Mouse (Mus musculus): ENCODE measurements around the gene Gm16440. TPM values are rescaled to one million over a fixed set of nuclear protein-coding genes. Genes with fewer than 3 reads are reported as not detected.
"Not testable (repeated sequence)": the region's sequence is repeated elsewhere in the genome, so short reads cannot be mapped to it uniquely, and the experiment has no call there.

Gm16440 gene
- not detected in 2 replicates for polyA plus RNA-seq (2014; fragmentation: Nextera tagmentation; extraction: Ambion mirVana)

GRCm38 (mm10) chr14:6390219-6390618 lies at the start of gene Gm16440:
Gene Gm16440 (minus strand): TSS chr14:6390319.
- not testable (repeated sequence) for H3K4me3 ChIP-seq (ENCODE audit: low read depth, low read length); H3K36me3 ChIP-seq (ENCODE audit: control insufficient read depth, insufficient read depth, low read length); H3K9me3 ChIP-seq (ENCODE audit: control insufficient read depth, low read length); H3K9ac ChIP-seq (ENCODE audit: low read length); H3K27ac ChIP-seq (replicated peaks; ENCODE audit: low read depth, low read length); ATAC-seq (ENCODE audit: insufficient number of reproducible peaks, low FRiP score, low TSS enrichment, low read depth); H3K4me1 ChIP-seq (ENCODE audit: control insufficient read depth, insufficient read depth, low read length); DNase-seq (ENCODE audit: low spot score); H3K4me2 ChIP-seq (ENCODE audit: low read depth, severe bottlenecking); H3K27me3 ChIP-seq (ENCODE audit: control insufficient read depth, insufficient read depth, low read length)
- 87% methylated on average over 2 of the region's 4 CpGs for WGBS

DNA sequence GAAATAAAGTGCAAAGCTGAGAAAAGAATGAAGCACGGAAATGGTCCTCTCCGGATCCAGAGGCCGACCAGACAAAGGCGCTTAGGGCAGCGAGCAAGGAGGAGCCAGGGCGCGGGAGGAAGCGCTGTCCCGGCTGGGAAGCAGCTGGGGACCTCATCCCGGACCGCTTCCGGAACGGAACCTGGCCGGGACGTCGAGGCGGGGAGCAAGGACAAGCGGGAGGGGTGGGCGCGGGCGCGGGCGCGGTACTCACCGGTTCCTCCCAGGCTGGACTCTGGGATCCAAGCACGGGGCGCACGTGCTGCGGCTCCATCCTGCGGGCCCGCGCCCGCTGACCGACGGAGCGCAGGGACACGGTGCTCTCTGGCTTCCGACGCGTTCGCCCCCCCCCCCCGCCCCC lies 36.6 kb upstream of the Gm16440 start:
- H3K9me3 ChIP-seq (ENCODE audit: control insufficient read depth, low read length); ATAC-seq (ENCODE audit: insufficient number of reproducible peaks, low FRiP score, low TSS enrichment, low read depth); DNase-seq (ENCODE audit: low spot score); H3K9ac ChIP-seq (ENCODE audit: low read length); H3K36me3 ChIP-seq (ENCODE audit: control insufficient read depth, insufficient read depth, low read length); H3K4me3 ChIP-seq (ENCODE audit: low read depth, low read length); H3K27ac ChIP-seq (replicated peaks; ENCODE audit: low read depth, low read length); H3K4me1 ChIP-seq (ENCODE audit: control insufficient read depth, insufficient read depth, low read length); H3K27me3 ChIP-seq (ENCODE audit: control insufficient read depth, insufficient read depth, low read length); H3K4me2 ChIP-seq (ENCODE audit: low read depth, severe bottlenecking): not testable (repeated sequence)
- 20% methylated on average over 8 of the region's 42 CpGs for WGBS

DNA sequence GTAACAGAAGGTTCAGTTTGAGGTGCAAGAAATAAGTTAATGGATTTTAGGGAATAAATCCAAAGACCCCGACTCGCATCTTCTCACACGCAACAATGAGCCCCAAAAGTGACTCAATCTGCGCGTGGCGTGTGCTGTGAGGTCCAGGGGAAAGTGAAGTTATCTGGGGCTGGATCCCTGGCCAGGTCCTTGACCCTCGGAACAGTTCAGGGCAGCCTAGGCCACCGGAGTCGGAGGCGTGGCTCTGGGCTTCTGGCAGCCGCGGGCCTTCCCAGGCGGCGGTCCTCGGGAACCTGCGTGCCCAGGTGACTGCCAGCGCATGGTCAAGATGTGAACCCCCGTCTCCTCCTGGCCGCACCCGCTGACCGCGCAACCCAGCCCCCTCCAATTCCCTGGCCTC lies 36.2 kb upstream of the Gm16440 start:
- not testable (repeated sequence) for H3K4me3 ChIP-seq (ENCODE audit: low read depth, low read length); H3K4me2 ChIP-seq (ENCODE audit: low read depth, severe bottlenecking)

DNA sequence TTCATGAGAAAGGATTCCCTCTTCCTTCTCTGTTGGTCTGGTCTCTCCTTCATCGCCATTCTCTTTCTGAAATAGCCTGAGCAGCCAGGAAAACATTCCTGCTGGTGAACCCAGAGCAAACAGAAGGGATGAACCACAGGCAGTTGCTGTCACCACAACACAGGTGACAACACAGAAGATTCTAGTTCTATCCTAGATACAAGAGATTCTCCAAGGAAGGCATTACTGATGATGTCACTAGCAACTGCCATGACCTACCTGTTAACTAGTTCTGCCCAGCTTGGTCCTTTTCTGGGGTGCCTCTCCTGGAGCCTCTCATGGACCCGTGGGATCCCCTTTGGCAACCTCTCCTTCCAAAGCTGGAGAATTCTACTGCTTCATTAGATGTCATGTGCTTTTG lies 22.3 kb upstream of the Gm16440 start, which contains the start of gene Gm3591:
Gene Gm3591, minus strand, starts transcription at position 101 of the 400 bp plus-strand sequence.
- H3K4me2 ChIP-seq (ENCODE audit: low read depth, severe bottlenecking); H3K27me3 ChIP-seq (ENCODE audit: control insufficient read depth, insufficient read depth, low read length); H3K4me3 ChIP-seq (ENCODE audit: low read depth, low read length); H3K4me1 ChIP-seq (ENCODE audit: control insufficient read depth, insufficient read depth, low read length); ATAC-seq (ENCODE audit: insufficient number of reproducible peaks, low FRiP score, low TSS enrichment, low read depth); H3K9me3 ChIP-seq (ENCODE audit: control insufficient read depth, low read length); H3K9ac ChIP-seq (ENCODE audit: low read length); H3K27ac ChIP-seq (replicated peaks; ENCODE audit: low read depth, low read length); DNase-seq (ENCODE audit: low spot score); H3K36me3 ChIP-seq (ENCODE audit: control insufficient read depth, insufficient read depth, low read length): not testable (repeated sequence)
- no CpG with 5 or more reads among the region's 2 CpGs for WGBS

More for the DNA sequence above, 36.2 kb upstream of the Gm16440 start:
- H3K36me3 ChIP-seq (ENCODE audit: control insufficient read depth, insufficient read depth, low read length); H3K9ac ChIP-seq (ENCODE audit: low read length); H3K4me1 ChIP-seq (ENCODE audit: control insufficient read depth, insufficient read depth, low read length); H3K27ac ChIP-seq (replicated peaks; ENCODE audit: low read depth, low read length); H3K9me3 ChIP-seq (ENCODE audit: control insufficient read depth, low read length); ATAC-seq (ENCODE audit: insufficient number of reproducible peaks, low FRiP score, low TSS enrichment, low read depth); H3K27me3 ChIP-seq (ENCODE audit: control insufficient read depth, insufficient read depth, low read length): not testable (repeated sequence)
- peak; percentile 8 for DNase-seq (ENCODE audit: low spot score)
- WGBS, result 18% methylated on average over 22 of the region's 22 CpGs

GRCm38 (mm10) chr14:6343578-6343977 lies 46.5 kb downstream of the Gm16440 start, which contains the start of gene Gm3618:
Gene Gm3618 (minus strand): TSS chr14:6343678.
- no CpG with 5 or more reads among the region's 10 CpGs for WGBS
- H3K27ac ChIP-seq (replicated peaks; ENCODE audit: low read depth, low read length); H3K9ac ChIP-seq (ENCODE audit: low read length); H3K4me1 ChIP-seq (ENCODE audit: control insufficient read depth, insufficient read depth, low read length); H3K4me2 ChIP-seq (ENCODE audit: low read depth, severe bottlenecking); H3K9me3 ChIP-seq (ENCODE audit: control insufficient read depth, low read length); DNase-seq (ENCODE audit: low spot score); H3K36me3 ChIP-seq (ENCODE audit: control insufficient read depth, insufficient read depth, low read length); H3K4me3 ChIP-seq (ENCODE audit: low read depth, low read length); H3K27me3 ChIP-seq (ENCODE audit: control insufficient read depth, insufficient read depth, low read length); ATAC-seq (ENCODE audit: insufficient number of reproducible peaks, low FRiP score, low TSS enrichment, low read depth): not testable (repeated sequence)

Other genes with a start within 250 kb of the Gm16440 start
- gene Gm21560, start 171.0 kb downstream of the Gm16440 start, polyA plus RNA-seq (2014; fragmentation: Nextera tagmentation; extraction: Ambion mirVana), result not detected in 2 replicates
- 1.1 and 1.4 TPM in 2 replicates for gene Gm3411, start 103.1 kb downstream of the Gm16440 start, polyA plus RNA-seq (2014; fragmentation: Nextera tagmentation; extraction: Ambion mirVana)
- gene Gm21103, start 85.5 kb downstream of the Gm16440 start, polyA plus RNA-seq (2014; fragmentation: Nextera tagmentation; extraction: Ambion mirVana), result not detected in 2 replicates
- not detected in 2 replicates for gene Gm3618, start 46.6 kb downstream of the Gm16440 start, polyA plus RNA-seq (2014; fragmentation: Nextera tagmentation; extraction: Ambion mirVana)
- gene Gm3591, start 22.2 kb upstream of the Gm16440 start, polyA plus RNA-seq (2014; fragmentation: Nextera tagmentation; extraction: Ambion mirVana), result 0.60 and 1.9 TPM in 2 replicates
- not detected in 2 replicates for gene Gm3594, start 54.3 kb upstream of the Gm16440 start, polyA plus RNA-seq (2014; fragmentation: Nextera tagmentation; extraction: Ambion mirVana)
- not detected in 2 replicates for gene Gm8356, start 147.0 kb upstream of the Gm16440 start, polyA plus RNA-seq (2014; fragmentation: Nextera tagmentation; extraction: Ambion mirVana)
- 0.41 and 0.43 TPM in 2 replicates for gene Gm3629, start 200.3 kb upstream of the Gm16440 start, polyA plus RNA-seq (2014; fragmentation: Nextera tagmentation; extraction: Ambion mirVana)
- not detected in 2 replicates for gene Gm3460, start 232.1 kb upstream of the Gm16440 start, polyA plus RNA-seq (2014; fragmentation: Nextera tagmentation; extraction: Ambion mirVana)